Mouse (Mus musculus) gastrocnemius, adult 2 months (tissue): ENCODE measurements around the gene Hap1. TPM values are rescaled to one million over a fixed set of nuclear protein-coding genes. Genes with fewer than 3 reads are reported as not detected.
A peak's percentile ranks its signal among the peaks of the same experiment; 100 is the strongest.

Experiments used
- DNase-seq: peaks from one replicate; pipeline ENCODE4 v3.0.0; 2022
- H3K27ac ChIP-seq: fragments of 200-600 bp; 2 replicates; pipeline ENCODE4 v1.8.1; 2022; ENCODE audit warnings: mild to moderate bottlenecking
- H3K4me3 ChIP-seq: fragments of 200-600 bp; 2 replicates; pipeline ENCODE4 v1.8.1; 2022; ENCODE audit warnings: mild to moderate bottlenecking, moderate library complexity
- CTCF ChIP-seq: fragments of 200-600 bp; IDR thresholded peaks from 2 replicates; pipeline ENCODE4 v1.8.1; 2022; ENCODE audit warnings: antibody characterized with exemption, mild to moderate bottlenecking, moderate library complexity
- intact Hi-C: fragments of 180-260 bp; cut with DNase I; formaldehyde crosslinking; loops from one replicate; pipeline ENCODE4 v1.15.1; 2025
- total RNA-seq, 2 experiments: library from RNA; stranded (reverse); gene quantifications; 2 replicates each; pipeline ENCODE4 v1.2.3; 2021

The Hap1 gene
- total RNA-seq, 2 experiments from 2014 or later = 0.14 TPM; not detected in 1

- intact Hi-C loops = loop anchor here (2.0 kb wide), 1 partner anchor 14 kb away; no protein-coding TSS in a partner anchor
- Histone ChIP-seq H3K4me3 (peak overlapping the region; percentile 98), H3K27ac (peak overlapping the region; percentile 94)
- no peak for DNase-seq
- no peak for TF ChIP-seq CTCF
These were observed 31.2 kb upstream of the Hap1 start for GRCm38 (mm10) chr11:100387111-100387510.

GRCm38 (mm10) chr11:100386586-100386985 lies 30.7 kb upstream of the Hap1 start:
- intact Hi-C loops = loop anchor here (2.0 kb wide), 1 partner anchor 14 kb away; no protein-coding TSS in a partner anchor
- no peak for DNase-seq
- Histone ChIP-seq H3K27ac (peak overlapping the region; percentile 94), H3K4me3 (peak overlapping the region; percentile 98)
- no peak for TF ChIP-seq CTCF

- no peak for DNase-seq
- H3K4me3 ChIP-seq = no peak overlapping the region
- intact Hi-C loops = no loop called here
- no peak for TF ChIP-seq CTCF
- 0 out of 2 replicates have a peak overlapping the region, but pooled peaks have one; percentile 43 for H3K27ac ChIP-seq
These were observed 29.1 kb upstream of the Hap1 start for GRCm38 (mm10) chr11:100385016-100385415.

GRCm38 (mm10) chr11:100382682-100383081 lies 26.8 kb upstream of the Hap1 start:
- DNase-seq = no peak
- Histone ChIP-seq H3K4me3 (no peak overlapping the region), H3K27ac (no peak overlapping the region)
- intact Hi-C loops = no loop called here
- TF ChIP-seq CTCF = no peak

GRCm38 (mm10) chr11:100379311-100379710 lies 23.4 kb upstream of the Hap1 start:
- no peak for DNase-seq
- intact Hi-C loops = no loop called here
- Histone ChIP-seq H3K27ac (no peak overlapping the region), H3K4me3 (no peak overlapping the region)
- TF ChIP-seq CTCF = no peak

- H3K27ac ChIP-seq = peak overlapping the region; percentile 24; the same call in 1 of the 2 replicates
- H3K4me3 ChIP-seq = no peak overlapping the region
- intact Hi-C loops = no loop called here
- DNase-seq = no peak
- TF ChIP-seq CTCF = no peak
These were observed 22.5 kb upstream of the Hap1 start for GRCm38 (mm10) chr11:100378446-100378845.

GRCm38 (mm10) chr11:100377989-100378388 lies 22.1 kb upstream of the Hap1 start:
- Histone ChIP-seq H3K4me3 (no peak overlapping the region), H3K27ac (peak overlapping the region; percentile 24; the same call in 1 of the 2 replicates)
- no peak for DNase-seq
- intact Hi-C loops = no loop called here
- TF ChIP-seq CTCF = no peak

GRCm38 (mm10) chr11:100376746-100377389 lies 20.9 kb upstream of the Hap1 start:
- no peak for TF ChIP-seq CTCF
- no peak for DNase-seq
- peak overlapping the region; percentile 76 for H3K27ac ChIP-seq
- H3K4me3 ChIP-seq = peak overlapping the region; percentile 11; the same call in 1 of the 2 replicates
- intact Hi-C loops = no loop called here

GRCm38 (mm10) chr11:100376005-100376404 lies 20.1 kb upstream of the Hap1 start:
- intact Hi-C loops = no loop called here
- peak overlapping the region; percentile 76 for H3K27ac ChIP-seq
- no peak for TF ChIP-seq CTCF
- H3K4me3 ChIP-seq = peak overlapping the region; percentile 11; the same call in 1 of the 2 replicates
- DNase-seq = no peak

GRCm38 (mm10) chr11:100375127-100375526 lies 19.2 kb upstream of the Hap1 start:
- Histone ChIP-seq H3K4me3 (no peak overlapping the region), H3K27ac (peak overlapping the region; percentile 55)
- no peak for TF ChIP-seq CTCF
- intact Hi-C loops = no loop called here
- no peak for DNase-seq

- no peak for DNase-seq
- no peak for TF ChIP-seq CTCF
- Histone ChIP-seq H3K4me3 (no peak overlapping the region), H3K27ac (0 out of 2 replicates have a peak overlapping the region, but pooled peaks have one; percentile 7)
- intact Hi-C loops = no loop called here
These were observed 16.1 kb upstream of the Hap1 start for GRCm38 (mm10) chr11:100371981-100372558.

- intact Hi-C loops = no loop called here
These were observed 13.9 kb upstream of the Hap1 start for GRCm38 (mm10) chr11:100369822-100370221.

GRCm38 (mm10) chr11:100369145-100369544 lies 13.2 kb upstream of the Hap1 start:
- TF ChIP-seq CTCF = no peak
- intact Hi-C loops = no loop called here
- H3K27ac ChIP-seq = 0 out of 2 replicates have a peak overlapping the region, but pooled peaks have one; percentile 10

More at GRCm38 (mm10) chr11:100369822-100370221, 13.9 kb upstream of the Hap1 start:
- no peak for DNase-seq
- TF ChIP-seq CTCF = no peak
- H3K4me3 ChIP-seq = no peak overlapping the region
- H3K27ac ChIP-seq = peak overlapping the region; percentile 10; the same call in 1 of the 2 replicates

More at GRCm38 (mm10) chr11:100369145-100369544, 13.2 kb upstream of the Hap1 start:
- no peak overlapping the region for H3K4me3 ChIP-seq
- DNase-seq = no peak
